Mouse (Mus musculus) thymus, postnatal 0 days (tissue): Measurements from ENCODE around the gene AL732309.1. TPM values are rescaled to one million over a fixed set of nuclear protein-coding genes. Genes with fewer than 3 reads are reported as not detected.
"Not testable (repeated sequence)": the region's sequence is repeated elsewhere in the genome, so short reads cannot be mapped to it uniquely, and the experiment has no call there.

Experiments used
- DNase-seq: peaks from one replicate; pipeline ENCODE4 v3.0.0-alpha.2; 2015; ENCODE audit warnings: low spot score
- polyA plus RNA-seq: library from polyadenylated mRNA; unstranded; fragments of >200 nt; fragmentation: Nextera tagmentation; extraction: Ambion mirVana; gene quantifications from 2 replicates; pipeline ENCODE4 v1.2.1, GENCODE M21; 2015

AL732309.1 gene
- polyA plus RNA-seq, 1 experiment from 2014 or later = 4.9 TPM

GRCm38 (mm10) chr2:25267746-25268309 lies 21.2 kb upstream of the AL732309.1 start:
- no peak for DNase-seq

- DNase-seq = no peak
Observed at GRCm38 (mm10) chr2:25267241-25267640, 20.6 kb upstream of the AL732309.1 start.

GRCm38 (mm10) chr2:25266720-25267119 lies 20.1 kb upstream of the AL732309.1 start:
- DNase-seq = no peak

GRCm38 (mm10) chr2:25265897-25266656 lies 19.4 kb upstream of the AL732309.1 start:
- DNase-seq = no peak

GRCm38 (mm10) chr2:25264851-25265250 lies 18.2 kb upstream of the AL732309.1 start:
- DNase-seq = no peak

GRCm38 (mm10) chr2:25264286-25264660 lies 17.6 kb upstream of the AL732309.1 start:
- no peak for DNase-seq

- DNase-seq = no peak
Observed at GRCm38 (mm10) chr2:25263623-25264285, 17.1 kb upstream of the AL732309.1 start.

GRCm38 (mm10) chr2:25262795-25263622 lies 16.3 kb upstream of the AL732309.1 start:
- peak; percentile 73 for DNase-seq

GRCm38 (mm10) chr2:25262291-25262767 lies 15.7 kb upstream of the AL732309.1 start, which contains the start of gene Tprn:
Gene Tprn, plus strand, starts transcription at chr2:25262618.
- peak; percentile 95 for DNase-seq

GRCm38 (mm10) chr2:25261870-25262269 lies 15.2 kb upstream of the AL732309.1 start:
- no peak for DNase-seq

- no peak for DNase-seq
Observed at GRCm38 (mm10) chr2:25258887-25259286, 12.2 kb upstream of the AL732309.1 start.

GRCm38 (mm10) chr2:25257250-25257649 lies 10.6 kb upstream of the AL732309.1 start:
- not testable (repeated sequence) for DNase-seq

- DNase-seq = peak; percentile 71
Observed at GRCm38 (mm10) chr2:25256443-25257109, 9.9 kb upstream of the AL732309.1 start.

GRCm38 (mm10) chr2:25255284-25255779 lies 8.7 kb upstream of the AL732309.1 start, which contains the start of gene Tmem203:
Gene Tmem203, plus strand, starts transcription at chr2:25255439.
- DNase-seq = peak; percentile 94

GRCm38 (mm10) chr2:25252331-25252730 lies 5.7 kb upstream of the AL732309.1 start:
- DNase-seq = peak; percentile 50

- DNase-seq = no peak
Observed at GRCm38 (mm10) chr2:25244144-25244543, 2.5 kb downstream of the AL732309.1 start.

GRCm38 (mm10) chr2:25243342-25243741 lies 3.3 kb downstream of the AL732309.1 start:
- no peak for DNase-seq

GRCm38 (mm10) chr2:25242101-25242506 lies 4.6 kb downstream of the AL732309.1 start, which contains the start of the genes Rnf208 and Cysrt1:
Gene Rnf208, plus strand, starts transcription at chr2:25242255.
Gene Cysrt1, minus strand, starts transcription at chr2:25242452.
- peak; percentile 31 for DNase-seq

- no peak for DNase-seq
Observed at GRCm38 (mm10) chr2:25241438-25241775, 5.3 kb downstream of the AL732309.1 start.

- peak; percentile 53 for DNase-seq
Observed at GRCm38 (mm10) chr2:25240723-25241437, 5.8 kb downstream of the AL732309.1 start.
